Mouse (Mus musculus): ENCODE data around the gene Vmo1. TPM values are rescaled to one million over a fixed set of nuclear protein-coding genes. Genes with fewer than 3 reads are reported as not detected.
"Not testable (repeated sequence)": the region's sequence is repeated elsewhere in the genome, so short reads cannot be mapped to it uniquely, and the experiment has no call there.

The Vmo1 gene
- total RNA-seq, 4 experiments from 2014 or later, result 0.46 TPM; not detected in 3

DNA sequence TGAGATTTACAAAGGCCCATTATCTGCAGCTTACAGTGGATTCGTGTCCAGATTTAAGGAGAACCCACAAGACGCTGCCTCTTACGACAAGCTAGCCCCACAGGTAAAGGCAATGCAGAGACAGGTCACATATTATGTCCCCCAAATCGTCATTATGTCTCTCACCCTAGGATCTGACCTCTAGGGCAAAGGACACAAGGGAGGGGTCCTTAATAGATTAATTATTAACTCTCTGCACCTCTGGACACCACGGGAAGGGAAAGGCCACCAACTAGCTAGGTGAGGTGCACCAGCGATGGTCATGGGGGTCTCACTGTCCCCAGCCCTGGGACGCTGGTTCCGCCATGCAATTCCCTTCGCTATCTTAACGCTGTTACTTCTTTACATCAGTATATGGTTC, 4.5 kb upstream of the Vmo1 start, which contains the start of gene Gltpd2:
TSS of gene Gltpd2 (plus strand) at position 274 of the 400 bp plus-strand sequence.
- no peak for DNase-seq

DNA sequence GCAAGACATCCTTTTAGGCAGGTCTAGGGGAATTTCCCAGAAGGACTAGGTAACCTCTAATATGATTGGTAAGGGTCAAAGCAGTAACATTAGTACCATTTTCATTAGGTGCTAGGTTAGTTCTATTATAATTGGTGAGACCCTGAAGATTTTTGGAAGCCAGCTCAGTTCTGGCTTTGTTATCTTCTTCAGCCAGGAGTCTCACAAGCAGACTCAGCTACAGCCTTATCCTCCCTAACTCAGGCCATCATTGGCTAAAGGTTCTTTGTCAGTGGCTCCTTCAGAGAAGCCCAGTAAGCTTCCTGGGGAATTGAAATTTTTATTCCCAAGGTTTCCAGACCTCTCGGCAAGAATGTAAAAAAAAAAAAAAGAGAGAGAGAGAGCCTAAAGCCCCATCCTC, 4.0 kb upstream of the Vmo1 start:
- DNase-seq, result no peak

DNA sequence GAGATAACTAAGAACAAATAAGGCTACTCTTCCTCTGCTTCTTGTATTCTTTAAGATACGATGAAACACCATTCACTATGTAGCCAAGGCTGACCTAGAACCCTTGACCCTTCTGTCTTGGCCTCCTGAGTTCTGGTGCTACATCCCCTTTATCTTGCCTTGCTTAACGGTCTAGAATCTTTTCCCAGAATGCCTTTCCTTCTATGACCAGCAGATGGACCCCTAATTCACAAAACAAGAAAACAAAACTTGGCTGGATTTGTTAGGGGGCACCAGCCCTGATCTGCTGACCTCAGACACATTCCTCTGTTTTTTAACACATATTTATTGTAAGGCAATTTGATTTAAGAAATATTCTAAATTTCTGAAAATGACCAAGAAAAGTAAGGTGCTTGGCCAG, 1.9 kb upstream of the Vmo1 start:
- no peak for DNase-seq

DNA sequence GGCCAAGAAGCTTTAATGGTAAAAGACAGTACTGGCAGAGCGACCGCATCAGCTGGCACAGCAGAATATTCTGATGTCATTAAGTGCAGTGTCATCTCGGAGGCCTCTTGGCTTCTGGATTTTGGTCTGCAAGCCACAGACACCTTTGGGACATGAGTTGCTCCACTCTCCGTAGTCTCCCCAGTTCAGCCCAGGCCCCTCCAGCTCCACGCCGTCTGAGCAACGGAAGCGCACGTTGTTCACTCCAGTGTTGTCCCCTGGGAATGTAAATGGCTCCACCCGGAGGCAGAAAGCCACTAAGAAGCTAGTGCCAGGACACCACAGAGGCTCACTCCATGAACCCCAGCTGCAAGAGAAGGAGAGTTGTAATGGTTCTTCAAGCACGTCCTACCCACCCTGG, 896 bp downstream of the Vmo1 start:
- no peak for DNase-seq

DNA sequence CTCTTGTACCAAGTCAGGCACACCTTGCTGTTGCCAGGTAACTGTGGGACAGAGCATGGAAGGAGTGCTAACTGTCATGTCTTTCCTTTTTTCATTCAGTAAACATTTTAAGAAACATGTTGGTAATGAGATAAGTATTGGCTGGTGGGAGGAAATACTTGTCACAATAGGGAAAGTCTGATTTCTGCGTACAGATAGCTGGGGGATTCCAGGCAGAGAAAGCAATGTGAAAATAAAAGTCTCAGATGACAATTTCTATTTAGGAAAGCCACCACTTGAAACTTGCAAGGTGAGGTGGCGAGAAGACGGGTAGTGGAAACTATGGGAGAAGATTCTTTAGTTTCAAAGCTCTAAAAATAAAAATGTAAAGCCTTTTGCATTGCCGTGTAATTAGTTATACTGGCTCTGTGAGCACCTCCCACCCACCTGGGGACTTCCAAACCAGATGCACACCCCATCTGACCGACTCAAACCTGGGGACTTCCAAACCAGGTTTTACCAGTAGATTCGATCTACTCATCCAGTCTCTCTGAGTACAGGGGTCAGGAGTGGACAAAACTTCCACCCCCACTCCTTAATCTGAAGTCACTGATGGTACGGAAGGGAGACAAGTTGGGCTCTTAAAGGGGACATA, 1.6 kb downstream of the Vmo1 start:
- no peak for DNase-seq

DNA sequence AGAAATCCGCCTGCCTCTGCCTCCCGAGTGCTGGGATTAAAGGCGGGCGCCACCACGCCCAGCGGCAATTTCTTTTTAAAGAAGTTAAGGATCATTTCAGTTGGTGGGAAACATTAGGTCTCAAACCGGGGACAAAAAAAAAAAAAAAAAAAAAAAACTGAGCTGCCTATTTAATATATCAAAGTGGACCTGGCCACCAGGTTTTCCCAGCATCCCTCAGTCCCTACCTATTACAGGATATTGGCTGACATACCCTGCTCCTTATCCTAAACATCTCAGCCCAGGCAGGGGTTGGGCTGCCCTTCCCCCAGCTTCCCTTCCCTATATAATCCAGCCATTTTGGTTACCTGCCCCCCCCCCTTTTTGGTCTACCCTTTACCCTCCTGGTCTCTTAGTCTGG, 2.6 kb downstream of the Vmo1 start:
- no peak for DNase-seq

DNA sequence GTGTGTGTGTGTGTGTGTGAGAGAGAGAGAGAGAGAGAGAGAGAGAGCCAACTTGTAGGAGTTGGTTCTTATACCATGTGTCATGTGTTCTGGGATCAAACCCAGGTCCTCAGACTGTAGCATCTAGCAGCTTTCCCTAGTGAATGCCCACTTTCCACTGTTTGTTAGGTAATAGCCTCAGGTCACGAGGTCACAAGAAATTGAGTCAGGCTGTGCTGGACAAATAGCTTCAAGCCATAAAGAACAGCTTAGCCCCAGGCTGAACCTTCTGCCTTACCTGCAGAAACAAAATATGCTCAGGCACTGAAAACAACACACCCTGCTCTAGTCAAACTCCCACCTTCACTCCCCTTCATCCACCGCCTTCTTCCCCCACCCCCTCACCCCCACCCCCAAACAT, 3.2 kb downstream of the Vmo1 start:
- DNase-seq, result no peak

DNA sequence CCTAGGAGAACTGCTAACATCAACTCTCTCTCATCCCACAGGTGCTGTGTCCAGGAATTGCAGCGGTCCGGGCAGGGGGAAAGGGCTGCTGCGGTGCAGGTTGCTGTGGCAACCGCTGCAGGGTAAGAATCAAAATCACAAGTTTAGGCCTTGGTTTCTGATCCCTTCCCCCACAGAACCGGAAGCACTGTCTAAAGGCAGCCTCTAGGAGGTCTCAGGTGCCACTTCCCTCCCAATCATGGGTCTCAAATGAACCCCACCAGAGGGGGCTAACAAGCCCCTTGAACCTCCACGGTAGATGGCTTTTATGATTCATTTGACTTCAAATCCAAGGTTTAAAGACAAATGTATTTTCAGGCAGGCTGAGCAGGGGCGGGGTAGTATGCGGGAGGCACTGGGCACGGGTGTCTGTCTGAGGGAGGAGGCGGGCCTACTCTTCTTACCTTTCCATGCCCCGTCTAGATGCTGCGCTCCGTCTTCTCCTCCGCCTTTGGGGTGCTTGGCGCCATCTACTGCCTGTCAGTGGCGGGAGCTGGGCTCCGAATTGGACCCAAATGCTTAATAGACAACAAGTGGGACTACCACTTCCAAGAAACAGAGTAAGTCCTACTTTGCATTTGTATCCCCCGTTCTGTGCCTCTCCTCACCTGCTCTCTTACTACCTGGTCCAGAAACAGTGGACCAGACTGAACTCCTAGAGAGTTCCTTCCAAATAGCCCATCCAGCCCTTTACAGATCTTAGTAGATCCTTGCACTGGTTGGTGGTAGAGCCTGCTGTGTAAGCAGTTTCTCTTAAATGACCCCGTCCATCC, 4.5 kb downstream of the Vmo1 start:
- no peak for DNase-seq

DNA sequence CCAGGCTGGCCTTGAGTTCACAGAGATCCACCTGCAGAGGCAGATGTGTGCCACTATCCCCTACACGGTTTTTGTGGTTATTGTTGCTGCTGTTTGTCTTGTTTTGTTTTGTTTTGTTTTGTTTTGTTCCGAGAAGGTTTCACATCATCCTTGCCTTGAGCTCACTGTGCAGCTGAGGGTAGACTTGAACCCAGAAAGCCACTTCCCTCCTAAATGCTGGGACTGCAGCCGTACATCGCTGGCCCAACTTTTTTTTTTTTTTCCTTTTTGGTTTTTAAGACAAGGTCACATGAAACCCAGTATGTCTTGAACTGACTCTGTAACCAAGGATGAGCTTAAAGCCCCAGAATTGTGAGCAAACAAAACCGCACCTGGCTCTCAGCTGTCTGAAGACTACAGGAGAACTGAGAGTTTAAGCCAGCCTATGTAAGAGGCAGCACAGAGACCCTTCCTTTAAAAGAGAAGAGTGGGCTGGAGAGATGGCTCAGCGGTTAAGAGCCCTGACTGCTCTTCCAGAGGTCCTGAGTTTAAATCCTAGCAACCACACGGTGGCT, 7.4 kb downstream of the Vmo1 start:
- no peak for DNase-seq

DNA sequence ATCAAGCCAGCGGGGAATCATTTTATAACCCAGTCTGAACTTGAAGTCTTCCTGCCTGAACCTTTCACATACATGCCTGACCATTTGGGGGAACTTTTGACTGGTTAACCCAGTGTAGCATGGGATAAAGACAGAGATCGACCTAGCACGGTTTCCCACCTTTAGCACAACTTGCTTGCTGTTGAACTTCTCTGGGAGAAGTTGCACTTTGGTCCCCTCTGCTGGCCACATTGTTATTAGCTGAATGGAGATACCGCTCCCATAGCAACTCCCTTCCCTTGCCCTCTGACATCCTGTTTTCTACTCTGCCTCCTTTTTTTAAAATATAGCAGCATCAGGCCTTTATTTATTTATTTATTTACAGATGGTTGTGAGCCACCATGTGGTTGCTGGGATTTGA, 8.0 kb downstream of the Vmo1 start:
- DNase-seq, result peak; percentile 47

DNA sequence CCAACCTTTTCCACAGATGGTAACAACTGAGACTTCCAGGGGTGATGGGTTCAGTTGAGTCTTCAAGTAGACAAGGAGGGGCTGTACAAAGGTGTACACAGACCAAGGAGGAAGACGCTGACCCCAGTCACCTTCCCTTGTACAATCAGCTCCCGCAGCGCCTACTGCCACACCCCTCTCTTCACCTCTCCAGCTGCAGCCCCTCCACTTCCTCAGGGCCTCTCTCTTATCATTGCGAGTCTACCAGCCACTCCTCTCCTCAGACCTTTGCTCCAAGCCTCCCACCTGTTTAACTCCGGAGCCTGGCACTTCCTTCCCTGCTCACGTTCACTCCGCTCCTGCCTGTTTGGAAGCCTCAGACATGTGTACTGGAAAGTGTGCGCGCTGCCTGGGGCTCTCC, 9.4 kb downstream of the Vmo1 start, which contains the start of gene Tm4sf5:
TSS of gene Tm4sf5 (plus strand) at position 275 of the 400 bp plus-strand sequence.
- DNase-seq, result no peak

DNA sequence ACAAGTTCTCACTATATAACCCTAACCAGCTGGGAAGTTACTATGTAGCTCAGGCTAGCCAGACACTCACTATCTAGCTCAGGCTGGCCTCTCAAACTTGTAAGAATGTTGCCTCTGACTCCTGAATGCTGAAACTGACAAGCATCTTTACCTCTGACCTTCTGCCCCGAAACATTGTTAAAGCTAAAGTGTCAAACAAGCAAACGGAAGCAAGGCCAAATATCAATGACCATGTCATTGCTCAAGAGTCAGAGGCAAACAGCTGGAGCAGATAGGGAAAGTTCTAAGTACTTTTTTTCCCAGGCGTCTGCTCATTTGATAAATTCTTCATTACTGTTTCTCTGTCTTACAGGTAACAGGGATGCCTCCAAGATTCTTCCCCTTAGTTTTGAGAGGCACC, 12.4 kb downstream of the Vmo1 start:
- DNase-seq, result no peak

DNA sequence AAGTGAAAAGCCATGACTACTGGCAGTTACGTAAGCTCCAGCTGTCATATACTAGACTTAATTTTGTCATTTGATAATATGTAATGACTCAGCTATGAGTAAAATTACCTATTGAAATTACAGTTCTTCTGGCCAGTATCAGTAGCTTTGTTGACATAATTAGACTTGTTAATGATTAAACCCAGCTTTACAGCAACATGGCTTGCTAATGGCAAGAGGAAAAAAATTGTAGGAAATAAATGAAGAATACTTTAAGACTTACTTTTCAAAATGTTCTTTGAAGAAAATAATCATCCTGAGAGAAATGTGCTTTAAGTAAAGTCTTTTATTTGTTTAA, 14.0 kb downstream of the Vmo1 start:
- no peak for DNase-seq

DNA sequence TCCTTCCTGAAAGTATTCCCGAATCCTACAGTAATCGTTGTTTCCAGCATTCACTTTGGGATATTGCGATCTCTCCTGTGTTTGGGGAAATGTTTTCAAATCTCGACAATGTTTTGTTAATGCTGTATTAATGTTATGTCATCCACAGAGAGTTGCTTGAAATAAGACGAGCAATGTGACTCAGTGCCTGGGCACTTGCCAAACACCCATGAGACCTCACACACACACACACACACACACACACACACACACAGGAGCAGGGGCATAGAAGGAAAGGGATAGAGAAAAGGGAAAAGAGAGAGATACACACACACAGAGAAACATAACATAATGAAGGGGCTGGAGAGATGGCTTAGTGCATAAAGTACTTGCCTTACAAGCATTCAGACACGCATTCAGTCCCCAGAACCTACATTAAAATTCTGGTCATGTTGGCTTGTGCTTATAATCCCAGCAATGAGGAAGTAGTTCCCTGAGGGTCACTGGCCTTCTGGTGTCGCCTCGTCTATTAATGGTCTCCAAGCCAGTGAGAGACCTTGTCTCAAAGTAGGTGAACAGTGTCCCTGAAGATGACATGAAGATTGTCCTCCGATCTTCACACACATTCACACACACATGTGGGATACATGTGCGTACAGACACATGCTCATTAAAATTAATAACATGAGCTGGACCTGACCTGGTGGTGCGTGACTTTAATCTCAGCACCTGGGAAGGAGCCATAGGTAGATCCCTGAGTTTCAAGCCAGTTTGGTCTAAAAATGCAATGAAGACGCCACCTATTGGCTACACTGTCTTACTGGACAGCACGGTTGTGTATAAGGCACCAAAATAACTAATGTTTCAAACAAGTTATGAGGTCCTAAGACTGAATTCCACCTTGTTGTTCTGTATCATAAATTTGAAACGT, 14.6 kb downstream of the Vmo1 start:
- peak; percentile 41 for DNase-seq

DNA sequence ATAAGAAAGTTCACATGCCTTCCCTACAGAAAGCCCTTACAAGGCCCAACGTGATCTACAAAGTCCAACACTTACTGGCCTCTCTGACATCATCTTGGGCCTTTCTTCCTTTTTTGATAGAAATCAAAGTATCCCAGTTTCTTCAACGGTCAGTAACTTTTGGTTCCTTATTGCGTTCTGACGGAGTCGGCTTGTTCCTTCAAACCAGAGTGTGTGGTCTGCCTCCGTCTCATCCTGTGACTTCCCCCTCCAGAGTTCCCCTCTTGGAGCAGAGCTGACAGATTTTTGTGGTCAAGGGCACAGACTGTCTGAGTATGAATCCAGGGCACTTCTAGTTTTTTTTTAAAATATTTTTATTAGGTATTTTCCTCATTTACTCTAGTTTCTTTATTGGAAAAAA, 24.7 kb downstream of the Vmo1 start:
- no peak for DNase-seq

DNA sequence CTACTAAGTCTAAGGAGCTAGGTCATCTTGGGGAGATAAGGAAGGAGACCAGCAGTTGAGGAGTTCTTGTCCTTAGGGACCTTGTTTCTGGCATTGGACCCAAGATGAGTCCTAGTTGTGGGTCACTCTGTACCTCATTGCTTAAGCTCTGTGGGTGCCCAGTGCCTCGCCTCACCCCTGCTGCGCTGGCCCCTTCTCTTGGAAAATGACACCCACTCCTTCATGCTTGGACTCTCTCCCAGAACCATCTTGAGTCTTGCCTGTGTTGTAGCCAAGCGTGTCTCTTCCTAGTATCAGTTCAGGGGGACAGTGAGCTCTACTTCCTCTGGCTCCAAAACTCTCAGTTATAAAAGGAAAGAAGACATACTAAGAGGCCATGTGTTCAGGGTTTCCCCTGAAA, 25.3 kb downstream of the Vmo1 start:
- DNase-seq, result no peak

DNA sequence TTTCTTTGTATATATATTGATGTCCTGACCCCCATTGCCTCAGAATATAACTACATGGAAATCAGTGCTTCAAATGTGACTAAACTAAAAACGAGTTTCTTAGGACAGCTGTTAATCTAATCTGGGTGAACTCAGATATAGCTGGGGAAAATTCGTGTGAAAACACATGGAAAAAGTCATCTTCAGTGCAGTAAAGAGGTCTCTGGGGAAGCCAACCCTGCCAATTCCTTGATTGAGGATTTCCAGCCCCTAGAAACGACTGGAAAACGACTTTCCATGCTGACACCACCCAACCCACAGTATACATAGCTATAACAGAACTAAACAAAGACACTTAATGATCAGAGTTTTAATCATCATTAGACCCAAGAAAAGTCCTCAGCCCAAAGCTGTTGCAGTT, 26.6 kb downstream of the Vmo1 start:
- DNase-seq, result no peak

DNA sequence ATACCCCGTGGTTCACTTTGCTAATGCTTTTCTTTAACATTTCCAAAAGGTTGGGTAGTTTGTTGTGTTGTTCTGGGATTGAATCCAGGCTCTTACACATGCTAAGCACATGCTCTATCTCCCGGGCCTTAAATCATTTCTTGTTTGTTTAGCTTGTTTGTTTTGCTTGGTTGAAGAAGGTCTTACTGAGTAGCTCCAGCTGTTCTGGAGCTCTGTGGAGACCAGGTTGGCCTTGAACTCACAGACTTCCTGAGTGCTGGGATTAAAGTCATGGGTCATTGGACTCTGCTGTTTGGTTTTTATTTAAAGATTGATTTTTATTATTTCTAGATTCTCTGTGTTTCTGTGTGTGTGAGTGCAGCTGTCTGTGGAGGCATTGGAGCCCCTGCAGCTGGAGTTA, 28.9 kb downstream of the Vmo1 start:
- no peak for DNase-seq

DNA sequence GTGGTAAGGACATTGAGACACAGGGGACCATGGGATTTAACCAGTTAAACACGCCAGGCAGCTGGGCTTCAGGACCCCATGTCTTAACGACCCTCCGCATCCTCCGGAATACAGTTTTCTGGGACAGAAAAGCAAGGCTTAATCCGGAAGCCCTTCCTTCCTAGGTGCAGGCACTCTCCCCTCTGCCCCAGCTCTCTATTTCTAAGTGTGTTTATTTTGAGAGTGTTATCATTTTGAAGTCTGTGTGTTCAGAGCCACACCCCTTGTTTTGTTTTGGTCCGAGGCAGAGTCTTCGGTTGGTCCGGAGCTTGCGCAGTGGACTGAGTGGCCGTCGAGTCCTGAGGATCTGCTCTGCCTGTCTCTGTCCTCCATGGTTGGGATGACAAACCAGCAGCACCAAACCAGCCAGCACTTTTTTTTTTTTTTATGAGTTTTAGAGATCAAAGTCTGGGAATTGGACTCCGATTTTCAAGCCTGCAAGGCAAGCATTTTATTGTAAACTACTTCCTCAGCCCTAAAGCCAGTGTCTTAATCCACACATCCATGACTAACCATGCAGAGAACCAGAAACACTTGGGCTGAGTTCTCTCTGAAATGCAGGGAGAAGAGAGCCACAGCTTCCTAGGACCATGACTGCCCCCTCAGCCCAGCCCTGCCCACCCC, 39.4 kb downstream of the Vmo1 start:
- no peak for DNase-seq

DNA sequence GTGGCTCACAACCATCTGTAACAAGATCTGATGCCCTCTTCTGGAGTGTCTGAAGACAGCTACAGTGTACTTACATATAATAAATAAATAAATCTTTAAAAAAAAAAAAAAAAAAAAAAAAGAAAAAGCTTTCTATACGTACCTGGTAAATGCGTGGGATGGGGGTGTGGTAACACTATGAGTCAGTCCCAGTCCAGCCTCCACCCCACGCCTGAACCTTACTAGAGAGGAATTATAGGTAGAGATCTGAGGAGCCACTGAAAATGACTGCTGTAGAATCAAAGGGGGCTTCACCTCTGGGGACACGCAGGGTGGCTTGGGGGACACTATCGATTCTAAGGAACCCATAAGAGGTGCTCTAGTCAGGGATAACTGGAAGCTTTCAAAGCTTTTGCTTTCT, 41.1 kb downstream of the Vmo1 start:
- not testable (repeated sequence) for DNase-seq

DNA sequence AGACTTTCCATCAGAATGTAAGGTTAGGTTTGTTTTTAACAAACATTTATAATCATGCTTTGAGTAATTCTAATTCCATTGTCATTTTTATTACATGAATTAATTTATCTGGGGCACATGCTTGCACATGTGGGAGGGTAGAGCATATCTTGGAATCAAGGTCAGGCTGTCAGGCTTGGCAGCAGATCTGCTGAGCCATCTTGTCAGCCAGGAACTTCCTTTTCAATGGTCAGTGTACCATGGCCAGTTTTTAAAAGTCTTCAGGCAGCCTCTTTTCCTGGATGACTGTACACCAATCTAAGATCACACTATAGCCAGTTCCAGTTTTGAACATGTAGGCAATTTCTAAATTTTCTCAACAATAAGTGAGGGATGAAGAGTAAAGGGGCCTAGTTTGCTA, 41.7 kb downstream of the Vmo1 start:
- DNase-seq, result peak; percentile 36

DNA sequence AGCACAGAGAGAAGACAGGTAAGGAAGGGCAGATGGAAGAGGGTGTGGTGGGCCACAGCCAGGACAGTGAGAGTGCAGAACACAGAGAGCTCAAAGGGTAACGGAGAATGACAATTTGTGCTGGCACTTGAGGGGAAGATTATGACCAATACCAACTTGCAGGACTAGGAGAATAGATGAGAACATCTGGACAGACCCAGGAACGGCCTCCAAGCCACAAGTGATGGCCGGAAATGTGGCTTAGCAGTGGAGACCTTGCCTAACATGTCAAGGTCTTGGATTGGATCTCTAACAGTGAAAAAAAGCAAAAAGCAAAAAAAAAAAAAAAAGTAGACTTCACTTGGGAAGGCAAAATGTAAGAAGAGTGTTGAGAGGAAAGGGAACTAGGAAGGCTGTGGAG, 44.7 kb downstream of the Vmo1 start:
- DNase-seq, result no peak
